ENCODE assay signal across 8 mouse cellular contexts in genomic region chr9:14089791-14090256, GRCm38 (mm10).
A peak's percentile ranks its signal among the peaks of the same experiment; 100 is the strongest.
DNase-seq lines count a peak whose midpoint lies in the region; ATAC-seq and TF ChIP-seq lines count a peak whose summit lies in the region.

No protein-coding gene starts in this region.

- peak; percentile 82 for ATAC-seq in midbrain, embryonic 13.5 days
- ATAC-seq in heart, embryonic 14.5 days (ENCODE audit: insufficient number of reproducible peaks, insufficient read depth, low FRiP score, low read depth), result peak; percentile 88

- H3K4me3 ChIP-seq in midbrain, embryonic 13.5 days (replicated peaks), result no peak overlapping the region
- H3K4me3 ChIP-seq in midbrain, embryonic 10.5 days, result no peak overlapping the region
- H3K4me3 ChIP-seq in heart, embryonic 14.5 days (ENCODE audit: control insufficient read depth in 1 of 2, insufficient read depth in 1 of 2, low read depth in 1 of 2, low read length in 2 of 2), result no peak overlapping the region
- H3K4me3 ChIP-seq in layer of hippocampus, adult 2 months, result no peak overlapping the region; the same call in 1 of the 2 replicates

- WGBS in midbrain, embryonic 13.5 days, result 62% methylated on average over 8 of the region's 8 CpGs
- 77% methylated on average over 8 of the region's 8 CpGs for WGBS in midbrain, embryonic 10.5 days
- 31% methylated on average over 8 of the region's 8 CpGs for WGBS in heart, embryonic 14.5 days

- H3K36me3 ChIP-seq in midbrain, embryonic 13.5 days, result no peaks in the 10 kb centered on the region
- H3K36me3 ChIP-seq in midbrain, embryonic 10.5 days, result no peaks in the 10 kb centered on the region
- H3K36me3 ChIP-seq in heart, embryonic 14.5 days (ENCODE audit: control insufficient read depth, insufficient read depth, low read length), result no peaks in the 10 kb centered on the region

- no peak for TF ChIP-seq CTCF in layer of hippocampus, adult 2 months (conservative IDR thresholded peaks at IDR 0.05)

- H3K9me3 ChIP-seq in midbrain, embryonic 13.5 days, result no peaks in the 10 kb centered on the region
- no peaks in the 10 kb centered on the region for H3K9me3 ChIP-seq in midbrain, embryonic 10.5 days (replicated peaks)
- H3K9me3 ChIP-seq in heart, embryonic 14.5 days (ENCODE audit: control insufficient read depth, low read length), result no peaks in the 10 kb centered on the region

- no peak for DNase-seq in midbrain, embryonic 10.5 days (ENCODE audit: low spot score)
- peak; percentile 39 to 42 for DNase-seq in cerebellum, postnatal 10 days
- DNase-seq in layer of hippocampus, adult 2 months (ENCODE audit: low spot score in 2 of 2), result peak; percentile 12 to 33
- peak; percentile 61 to 69 for DNase-seq in right cerebral cortex, postnatal 10 days (ENCODE audit: low spot score in 2 of 2)
- DNase-seq in embryo, embryonic 11 days, result no peak
- DNase-seq in spleen, adult 18-20 months, result no peak

- H3K4me2 ChIP-seq in midbrain, embryonic 13.5 days (replicated peaks), result no peak overlapping the region
- peak overlapping the region; percentile 16; the same call in 1 of the 2 replicates for H3K4me2 ChIP-seq in heart, embryonic 14.5 days (ENCODE audit: low read length)

- no peaks in the 10 kb centered on the region for H3K27me3 ChIP-seq in midbrain, embryonic 13.5 days
- H3K27me3 ChIP-seq in midbrain, embryonic 10.5 days (ENCODE audit: low read depth, poor library complexity, severe bottlenecking), result no peaks in the 10 kb centered on the region
- no peaks in the 10 kb centered on the region for H3K27me3 ChIP-seq in heart, embryonic 14.5 days (ENCODE audit: control insufficient read depth, insufficient read depth, low read length)

- H3K27ac ChIP-seq in midbrain, embryonic 13.5 days, result no peak overlapping the region
- no peak overlapping the region for H3K27ac ChIP-seq in midbrain, embryonic 10.5 days (replicated peaks)
- H3K27ac ChIP-seq in heart, embryonic 14.5 days (replicated peaks in 1 of 2; ENCODE audit: control insufficient read depth in 1 of 2, insufficient read depth in 1 of 2, low read depth in 2 of 2, low read length in 2 of 2), result peak overlapping the region; percentile 75 to 76
- H3K27ac ChIP-seq in layer of hippocampus, adult 2 months, result peak overlapping the region; percentile 21

- H3K9ac ChIP-seq in midbrain, embryonic 13.5 days (replicated peaks), result no peak overlapping the region
- H3K9ac ChIP-seq in heart, embryonic 14.5 days (ENCODE audit: low read length), result peak overlapping the region; percentile 34; the same call in 1 of the 2 replicates

- H3K4me1 ChIP-seq in midbrain, embryonic 13.5 days (replicated peaks), result 0 out of 2 replicates have a peak, but pooled peaks cover 2% of the 10 kb centered on the region
- H3K4me1 ChIP-seq in midbrain, embryonic 10.5 days, result no peaks in the 10 kb centered on the region
- peaks cover 14 to 19% of the 10 kb centered on the region in 2 experiments for H3K4me1 ChIP-seq in heart, embryonic 14.5 days (ENCODE audit: control insufficient read depth in 2 of 2, insufficient read depth in 2 of 2, low read length in 2 of 2)

Comparison
In these comparisons a context has a peak if more than half of its experiments do, and no peak if none do; other contexts are left out.
1. H3K27ac ChIP-seq: peak in heart, embryonic 14.5 days (2 of 2) and layer of hippocampus, adult 2 months (single experiment); none in midbrain, embryonic 13.5 days (single experiment) and midbrain, embryonic 10.5 days (single experiment).
2. DNase-seq: peak in cerebellum, postnatal 10 days (2 of 2), layer of hippocampus, adult 2 months (2 of 2) and right cerebral cortex, postnatal 10 days (2 of 2); none in midbrain, embryonic 10.5 days (single experiment), embryo, embryonic 11 days (single experiment) and spleen, adult 18-20 months (0 of 2).